Mouse (Mus musculus) liver, embryonic 15.5 days (tissue): Measurements from ENCODE around the gene Bhmt2. TPM values are rescaled to one million over a fixed set of nuclear protein-coding genes. Genes with fewer than 3 reads are reported as not detected.
A peak's percentile ranks its signal among the peaks of the same experiment; 100 is the strongest.

Source experiments
- ATAC-seq: fragments of 200-750 bp; cut with Nextera tagmentation; 2 replicates; pipeline ENCODE4 v1.8.0; 2017; ENCODE audit warnings: moderate number of reproducible peaks, mild to moderate bottlenecking, moderate library complexity; ENCODE audit not compliant: insufficient read depth
- H3K27ac ChIP-seq: fragments of 300-500 bp; sonication (generic); replicated peaks from 2 replicates; pipeline ENCODE4 v1.5.1; 2015; ENCODE audit warnings: mild to moderate bottlenecking, inconsistent platforms
- H3K27me3 ChIP-seq: fragments of 300-500 bp; sonication (generic); 2 replicates; pipeline ENCODE4 v1.6.1; 2015; ENCODE audit warnings: mild to moderate bottlenecking, inconsistent platforms
- H3K36me3 ChIP-seq: fragments of 300-500 bp; sonication (generic); replicated peaks from 2 replicates; pipeline ENCODE4 v1.6.1; 2015; ENCODE audit warnings: moderate library complexity, mild to moderate bottlenecking, inconsistent platforms
- H3K4me1 ChIP-seq: fragments of 300-500 bp; sonication (generic); replicated peaks from 2 replicates; pipeline ENCODE4 v1.6.1; 2015; ENCODE audit warnings: inconsistent platforms
- H3K4me2 ChIP-seq: fragments of 300-500 bp; sonication (generic); 2 replicates; pipeline ENCODE4 v1.6.1; 2015; ENCODE audit warnings: moderate library complexity, mild to moderate bottlenecking, inconsistent platforms
- H3K4me3 ChIP-seq: fragments of 300-500 bp; sonication (generic); replicated peaks from 2 replicates; pipeline ENCODE4 v1.5.1; 2015; ENCODE audit warnings: mild to moderate bottlenecking, inconsistent platforms
- H3K9ac ChIP-seq: fragments of 300-500 bp; sonication (generic); 2 replicates; pipeline ENCODE4 v1.6.1; 2015; ENCODE audit warnings: moderate library complexity, mild to moderate bottlenecking, inconsistent platforms
- H3K9me3 ChIP-seq: fragments of 300-500 bp; sonication (generic); replicated peaks from 2 replicates; pipeline ENCODE4 v1.6.1; 2016; ENCODE audit warnings: inconsistent platforms
- WGBS: fragments of 180-500 bp; shearing (Covaris S2); methylation state at CpG from one replicate; pipeline ENCODE4 v1.1.7; 2015; ENCODE audit warnings: mixed read lengths; ENCODE audit not compliant: insufficient replicate concordance; 5-methylcytosine and 5-hydroxymethylcytosine counted together
- polyA plus RNA-seq: library from polyadenylated mRNA; unstranded; fragments of >200 nt; fragmentation: Nextera tagmentation; extraction: Ambion mirVana; gene quantifications from 2 replicates; pipeline ENCODE4 v1.2.1, GENCODE M21; 2015

Gene Bhmt2
- polyA plus RNA-seq, 1 experiment from 2014 or later: 35.7 TPM

DNA sequence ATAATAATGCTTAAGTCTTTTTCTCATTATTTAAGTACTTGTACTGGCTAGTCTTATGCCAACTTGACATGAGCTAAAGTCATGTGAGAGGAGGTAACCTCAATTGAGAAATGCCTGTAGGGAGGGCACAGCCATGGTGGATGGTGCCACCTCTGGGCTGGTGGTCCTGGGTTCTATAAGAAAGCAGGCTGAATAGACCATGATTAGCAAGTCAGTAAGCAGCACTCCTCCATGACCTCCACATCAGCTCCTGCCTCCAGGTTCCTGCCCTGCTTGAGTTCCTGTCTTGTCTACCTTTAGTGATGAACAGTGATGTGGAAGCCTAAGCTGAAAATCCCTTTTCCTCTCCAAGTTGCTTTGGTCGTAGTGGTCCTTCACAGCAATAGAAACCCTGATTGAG is 16.7 kb upstream of the Bhmt2 start:
- no peak for ATAC-seq
- Histone ChIP-seq H3K36me3 (no peaks in the 10 kb centered on the region), H3K4me3 (no peak overlapping the region), H3K9me3 (no peaks in the 10 kb centered on the region), H3K4me2 (no peak overlapping the region), H3K27me3 (no peaks in the 10 kb centered on the region), H3K9ac (no peak overlapping the region), H3K4me1 (no peaks in the 10 kb centered on the region), H3K27ac (no peak overlapping the region)
- WGBS: 55% methylated on average over 1 of the region's 1 CpGs

DNA sequence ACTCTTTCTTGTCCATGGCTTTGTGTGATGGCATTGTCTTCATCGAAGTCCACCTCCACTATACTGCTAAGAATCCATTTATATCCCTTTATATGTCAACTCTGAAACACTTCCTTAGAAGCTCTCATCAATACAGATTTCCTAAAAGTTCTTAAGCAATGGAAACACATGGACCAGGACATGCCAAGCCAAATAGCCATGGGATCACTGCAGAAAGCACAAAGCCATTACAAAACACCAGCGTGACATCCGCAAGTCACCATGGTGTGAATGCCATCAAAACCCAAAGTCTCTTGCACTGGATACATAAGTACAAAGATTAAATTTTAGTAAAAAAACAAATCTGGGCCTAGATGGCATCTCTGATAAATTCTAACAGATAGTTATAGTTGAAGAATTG is 15.5 kb upstream of the Bhmt2 start:
- WGBS: 79% methylated on average over 3 of the region's 3 CpGs
- H3K4me2 ChIP-seq: no peak overlapping the region
- no peak overlapping the region for H3K27ac ChIP-seq
- no peak overlapping the region for H3K9ac ChIP-seq
- no peaks in the 10 kb centered on the region for H3K27me3 ChIP-seq
- no peaks in the 10 kb centered on the region for H3K9me3 ChIP-seq
- ATAC-seq: no peak
- H3K36me3 ChIP-seq: no peaks in the 10 kb centered on the region
- no peaks in the 10 kb centered on the region for H3K4me1 ChIP-seq
- no peak overlapping the region for H3K4me3 ChIP-seq

DNA sequence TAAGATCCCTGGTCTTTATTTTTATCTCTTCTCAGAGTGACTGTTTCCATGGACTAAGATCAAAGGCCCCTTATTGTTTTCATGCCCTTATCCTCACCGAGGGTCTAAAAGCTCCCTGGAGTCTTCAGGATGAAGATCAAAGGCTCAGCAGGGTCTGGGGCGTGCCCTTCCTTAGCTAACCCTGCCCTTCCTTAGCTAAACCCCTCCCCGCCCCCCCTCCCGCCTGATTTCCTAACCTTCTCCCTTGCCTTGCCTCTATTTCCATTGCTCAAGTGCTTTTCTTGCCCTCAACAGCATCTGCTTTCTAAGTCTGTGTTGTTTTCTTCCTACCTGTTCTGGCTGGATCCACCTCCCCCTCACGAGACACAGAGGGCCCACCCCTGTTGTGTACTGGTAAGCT is 13.2 kb upstream of the Bhmt2 start:
- H3K4me2 ChIP-seq: no peak overlapping the region
- WGBS: 42% methylated on average over 5 of the region's 5 CpGs
- no peak for ATAC-seq
- no peaks in the 10 kb centered on the region for H3K4me1 ChIP-seq
- H3K9ac ChIP-seq: no peak overlapping the region
- no peaks in the 10 kb centered on the region for H3K27me3 ChIP-seq
- H3K9me3 ChIP-seq: no peaks in the 10 kb centered on the region
- no peaks in the 10 kb centered on the region for H3K36me3 ChIP-seq
- no peak overlapping the region for H3K27ac ChIP-seq
- H3K4me3 ChIP-seq: no peak overlapping the region

DNA sequence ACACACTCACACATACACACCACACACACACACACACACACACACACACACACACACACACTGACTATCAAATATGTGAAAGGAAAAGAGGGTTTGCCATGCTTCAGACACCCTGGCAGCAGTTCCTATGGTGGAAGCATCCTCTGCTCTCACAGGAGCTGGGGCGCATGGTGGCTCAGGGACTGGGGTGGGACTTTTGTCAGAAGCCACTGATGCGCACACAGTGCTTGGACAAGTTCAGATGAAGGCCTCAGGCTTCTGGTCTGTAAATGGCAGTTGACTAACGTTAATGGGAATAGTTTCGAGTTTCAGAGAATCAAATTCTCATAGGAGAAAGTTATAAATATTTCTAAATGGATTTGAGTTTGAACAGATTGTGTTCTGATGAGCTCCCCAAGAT is 11.1 kb upstream of the Bhmt2 start:
- Histone ChIP-seq H3K9ac (no peak overlapping the region), H3K36me3 (no peaks in the 10 kb centered on the region), H3K4me1 (no peaks in the 10 kb centered on the region), H3K9me3 (no peaks in the 10 kb centered on the region), H3K4me2 (no peak overlapping the region), H3K27ac (no peak overlapping the region), H3K27me3 (no peaks in the 10 kb centered on the region), H3K4me3 (no peak overlapping the region)
- ATAC-seq: no peak
- 67% methylated on average over 4 of the region's 4 CpGs for WGBS

DNA sequence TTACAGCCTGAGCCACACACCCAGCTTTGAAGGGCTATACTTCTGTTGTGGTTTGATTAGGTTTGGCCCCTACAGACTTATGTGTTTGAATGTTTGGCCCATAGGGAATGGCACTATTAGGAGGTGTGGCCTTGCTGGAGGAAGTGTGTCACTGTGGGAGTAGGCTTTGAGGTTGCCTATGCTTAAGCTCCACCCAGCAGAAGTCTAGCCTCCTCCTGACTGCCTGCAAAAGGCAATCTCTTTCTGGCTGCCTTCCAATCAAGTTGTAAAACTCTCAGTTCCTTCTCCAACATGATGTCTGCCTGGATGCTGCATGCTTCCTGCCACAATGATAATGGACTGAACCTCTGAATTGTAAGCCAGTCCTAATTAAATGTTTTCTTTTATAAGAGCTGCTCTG is 9.2 kb upstream of the Bhmt2 start:
- Histone ChIP-seq H3K4me3 (no peak overlapping the region), H3K36me3 (0 out of 2 replicates have a peak, but pooled peaks cover 4% of the 10 kb centered on the region), H3K4me2 (no peak overlapping the region), H3K27ac (no peak overlapping the region), H3K9ac (no peak overlapping the region), H3K9me3 (no peaks in the 10 kb centered on the region), H3K4me1 (no peaks in the 10 kb centered on the region), H3K27me3 (no peaks in the 10 kb centered on the region)
- no peak for ATAC-seq

DNA sequence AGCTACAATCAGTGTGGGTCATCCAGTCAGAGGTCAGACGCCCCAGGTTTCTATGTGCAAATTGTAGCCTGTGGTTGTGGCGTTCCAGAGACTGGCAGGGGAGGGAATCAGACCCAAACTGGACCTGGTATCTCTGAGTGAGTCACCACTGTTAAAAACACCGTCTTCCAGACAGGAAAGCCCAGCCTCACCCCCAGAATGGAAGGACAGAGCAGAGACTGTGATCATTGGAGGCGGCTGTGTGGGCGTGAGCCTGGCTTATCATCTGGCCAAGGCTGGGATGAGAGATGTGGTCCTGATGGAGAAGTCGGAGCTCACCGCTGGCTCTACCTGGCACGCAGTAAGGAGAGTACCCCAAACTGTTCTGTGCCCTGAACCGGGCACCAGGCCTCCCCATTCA is 2.8 kb upstream of the Bhmt2 start:
- ATAC-seq: no peak
- Histone ChIP-seq H3K36me3 (0 out of 2 replicates have a peak, but pooled peaks cover 4% of the 10 kb centered on the region), H3K27ac (no peak overlapping the region), H3K4me2 (no peak overlapping the region), H3K27me3 (peaks cover 13% of the 10 kb centered on the region), H3K9me3 (no peaks in the 10 kb centered on the region), H3K9ac (no peak overlapping the region), H3K4me1 (no peaks in the 10 kb centered on the region), H3K4me3 (no peak overlapping the region)
- 65% methylated on average over 9 of the region's 9 CpGs for WGBS

DNA sequence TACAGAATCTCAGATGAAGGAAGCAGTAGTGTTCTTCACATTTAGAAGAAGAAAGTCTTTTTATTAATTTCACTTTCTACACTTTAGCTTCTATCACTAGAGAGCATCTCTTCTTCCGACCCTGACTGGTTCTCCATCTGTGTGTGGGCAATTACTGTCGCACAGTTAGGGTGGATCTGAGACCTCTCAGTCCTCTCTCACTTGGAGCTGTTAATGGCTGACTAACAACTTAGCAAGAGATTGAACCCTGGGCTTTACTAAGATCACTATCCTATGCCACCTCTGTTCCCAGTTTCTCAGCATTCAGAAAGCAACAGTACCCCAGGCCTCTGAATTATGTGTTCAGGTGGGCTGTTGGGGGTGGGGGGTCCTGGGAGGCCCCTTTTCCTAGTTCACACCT is 806 bp downstream of the Bhmt2 start:
- no peak for ATAC-seq
- H3K9me3 ChIP-seq: no peaks in the 10 kb centered on the region
- H3K27ac ChIP-seq: peak overlapping the region; percentile 62
- peaks cover 13% of the 10 kb centered on the region for H3K27me3 ChIP-seq
- 0 out of 2 replicates have a peak, but pooled peaks cover 2% of the 10 kb centered on the region for H3K36me3 ChIP-seq
- H3K4me3 ChIP-seq: peak overlapping the region; percentile 47
- no peaks in the 10 kb centered on the region for H3K4me1 ChIP-seq
- H3K4me2 ChIP-seq: peak overlapping the region; percentile 44
- WGBS: 36% methylated on average over 2 of the region's 2 CpGs
- H3K9ac ChIP-seq: no peak overlapping the region

DNA sequence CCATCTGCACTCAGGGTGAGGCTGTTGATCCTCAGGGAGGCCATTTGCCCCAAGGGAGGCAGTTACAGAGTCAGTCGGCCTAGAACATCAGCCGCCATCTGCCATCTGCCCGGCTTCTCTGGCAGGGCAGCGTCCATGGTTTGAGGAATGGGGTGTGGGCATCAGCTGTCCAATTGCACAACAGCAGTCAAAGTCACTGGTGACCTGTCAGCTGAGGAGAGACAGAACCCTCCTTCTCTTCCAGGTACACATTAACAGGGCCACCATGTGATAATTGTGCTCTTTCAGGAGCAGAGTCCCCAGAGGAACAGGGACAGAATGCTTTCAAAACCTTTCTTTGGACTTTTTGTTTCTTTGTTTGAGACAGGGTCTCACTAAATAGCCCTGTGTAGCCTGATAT is 1.7 kb downstream of the Bhmt2 start:
- Histone ChIP-seq H3K9ac (no peak overlapping the region), H3K27me3 (peaks cover 13% of the 10 kb centered on the region), H3K4me1 (no peaks in the 10 kb centered on the region), H3K9me3 (no peaks in the 10 kb centered on the region), H3K36me3 (0 out of 2 replicates have a peak, but pooled peaks cover 2% of the 10 kb centered on the region), H3K27ac (peak overlapping the region; percentile 65), H3K4me3 (no peak overlapping the region), H3K4me2 (peak overlapping the region; percentile 44)
- ATAC-seq: peak; percentile 56
- 66% methylated on average over 4 of the region's 4 CpGs for WGBS

DNA sequence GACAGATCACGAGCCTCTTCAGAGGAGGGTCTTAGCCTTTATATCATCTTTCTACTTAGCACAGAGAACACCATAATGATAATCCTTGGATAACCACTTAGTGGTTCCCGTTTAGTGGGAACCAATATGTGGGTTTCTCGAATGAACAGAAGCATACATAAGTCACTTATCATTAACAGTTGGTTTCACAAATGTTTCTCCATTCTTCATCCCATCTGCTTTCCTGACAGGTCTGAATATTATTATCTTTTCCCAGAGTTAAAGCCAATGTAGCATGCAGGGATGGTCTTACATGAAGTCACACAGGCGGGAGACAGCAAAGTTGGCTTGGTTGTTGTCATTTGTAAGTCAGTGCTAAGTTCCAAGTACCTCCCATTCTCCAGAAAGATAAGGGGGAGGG is 6.5 kb downstream of the Bhmt2 start:
- Histone ChIP-seq H3K4me3 (no peak overlapping the region), H3K9me3 (no peaks in the 10 kb centered on the region), H3K4me2 (no peak overlapping the region), H3K9ac (no peak overlapping the region), H3K27ac (no peak overlapping the region), H3K27me3 (no peaks in the 10 kb centered on the region), H3K4me1 (no peaks in the 10 kb centered on the region), H3K36me3 (0 out of 2 replicates have a peak, but pooled peaks cover 2% of the 10 kb centered on the region)
- no peak for ATAC-seq
- 49% methylated on average over 4 of the region's 4 CpGs for WGBS

DNA sequence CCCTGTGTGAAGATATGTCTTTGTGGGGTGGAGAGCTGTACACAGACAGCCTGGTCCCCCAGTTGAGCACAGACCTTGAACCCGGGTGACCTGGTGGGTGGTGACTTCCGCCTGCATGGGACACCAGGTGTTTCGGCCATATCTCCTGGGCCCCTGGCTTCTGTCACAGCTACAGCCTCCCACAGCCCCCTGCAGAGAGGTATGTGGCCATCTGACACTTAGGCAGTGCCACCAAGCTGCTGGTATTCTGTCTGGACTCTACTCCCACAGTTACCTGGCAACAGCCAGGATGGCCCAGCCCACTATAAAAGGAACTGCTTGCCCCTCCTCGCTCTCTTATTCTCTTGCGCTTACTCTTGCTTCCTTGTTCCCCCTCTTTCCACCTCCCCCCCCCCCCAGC is 16.2 kb downstream of the Bhmt2 start:
- no peak overlapping the region for H3K27ac ChIP-seq
- H3K9me3 ChIP-seq: no peaks in the 10 kb centered on the region
- no peak for ATAC-seq
- H3K36me3 ChIP-seq: peaks cover 9% of the 10 kb centered on the region; the same call in 1 of the 2 replicates
- no peaks in the 10 kb centered on the region for H3K27me3 ChIP-seq
- no peak overlapping the region for H3K9ac ChIP-seq
- H3K4me3 ChIP-seq: no peak overlapping the region
- H3K4me2 ChIP-seq: no peak overlapping the region
- 76% methylated on average over 5 of the region's 5 CpGs for WGBS
- no peaks in the 10 kb centered on the region for H3K4me1 ChIP-seq

DNA sequence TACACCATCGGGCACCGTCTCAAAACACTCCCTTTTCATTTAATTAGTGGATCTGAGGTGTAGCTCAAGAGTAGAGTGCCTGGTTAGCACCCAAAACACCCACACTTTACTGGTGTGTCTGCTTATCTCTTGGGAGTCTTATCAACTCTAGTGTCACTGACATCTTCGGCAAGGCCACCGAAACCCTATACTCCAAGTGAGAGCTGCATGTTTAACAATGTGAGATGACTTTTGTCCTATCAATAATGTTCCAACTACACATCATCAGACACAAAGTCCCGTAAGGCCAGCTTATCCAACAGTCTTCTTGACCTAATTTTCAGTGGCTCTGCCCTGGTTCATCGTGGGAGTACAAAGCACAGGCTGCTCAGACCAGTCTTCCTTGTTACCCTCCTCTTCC is 20.7 kb downstream of the Bhmt2 start:
- Histone ChIP-seq H3K4me3 (no peak overlapping the region), H3K4me1 (no peaks in the 10 kb centered on the region), H3K27ac (0 out of 2 replicates have a peak overlapping the region, but pooled peaks have one; percentile 24), H3K27me3 (no peaks in the 10 kb centered on the region), H3K4me2 (no peak overlapping the region), H3K36me3 (peaks cover 9% of the 10 kb centered on the region; the same call in 1 of the 2 replicates), H3K9me3 (no peaks in the 10 kb centered on the region), H3K9ac (no peak overlapping the region)
- WGBS: 53% methylated on average over 6 of the region's 6 CpGs
- ATAC-seq: no peak

DNA sequence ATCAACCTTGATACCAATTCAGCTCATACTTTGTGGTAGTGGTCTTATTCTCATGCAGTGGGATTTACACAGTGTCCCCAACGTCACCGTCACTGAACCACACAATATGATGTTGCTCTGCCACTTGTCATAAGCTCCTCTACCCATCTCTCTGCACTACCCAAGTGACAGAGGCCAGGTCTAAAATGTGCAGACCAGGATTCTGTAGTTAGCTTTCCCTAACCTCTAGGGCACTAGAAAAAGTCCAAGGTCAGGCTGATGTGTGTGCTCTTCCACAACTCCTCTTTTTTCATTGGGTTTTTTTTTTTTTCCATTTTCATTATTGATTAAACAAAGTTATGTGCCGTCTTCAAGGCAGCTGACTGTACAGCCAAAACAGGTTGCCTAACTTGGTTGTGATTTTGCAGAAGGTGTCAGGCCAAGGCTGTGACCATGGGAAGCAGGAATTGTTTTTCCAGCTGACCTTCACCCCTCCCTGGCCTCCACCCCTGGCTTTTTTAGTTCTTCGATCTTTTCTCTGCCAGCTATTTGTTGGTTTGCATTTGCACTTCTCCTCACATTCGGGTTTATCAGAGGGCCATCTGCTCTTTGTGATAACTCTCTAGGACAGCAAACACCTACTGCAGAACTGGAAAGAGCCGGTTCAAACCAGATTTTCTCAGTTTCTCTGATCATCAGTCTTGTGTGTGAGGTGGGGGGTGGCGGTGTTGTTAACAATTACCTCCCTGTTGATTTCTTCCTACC is 25.5 kb downstream of the Bhmt2 start:
- Histone ChIP-seq H3K4me1 (no peaks in the 10 kb centered on the region), H3K27ac (peak overlapping the region; percentile 79), H3K4me3 (no peak overlapping the region), H3K9ac (no peak overlapping the region), H3K27me3 (no peaks in the 10 kb centered on the region), H3K9me3 (no peaks in the 10 kb centered on the region), H3K4me2 (no peak overlapping the region), H3K36me3 (no peaks in the 10 kb centered on the region)
- ATAC-seq: peak; percentile 89
- 52% methylated on average over 7 of the region's 7 CpGs for WGBS
